25 mouse cellular contexts compared by ENCODE assay signal in the genomic region with DNA sequence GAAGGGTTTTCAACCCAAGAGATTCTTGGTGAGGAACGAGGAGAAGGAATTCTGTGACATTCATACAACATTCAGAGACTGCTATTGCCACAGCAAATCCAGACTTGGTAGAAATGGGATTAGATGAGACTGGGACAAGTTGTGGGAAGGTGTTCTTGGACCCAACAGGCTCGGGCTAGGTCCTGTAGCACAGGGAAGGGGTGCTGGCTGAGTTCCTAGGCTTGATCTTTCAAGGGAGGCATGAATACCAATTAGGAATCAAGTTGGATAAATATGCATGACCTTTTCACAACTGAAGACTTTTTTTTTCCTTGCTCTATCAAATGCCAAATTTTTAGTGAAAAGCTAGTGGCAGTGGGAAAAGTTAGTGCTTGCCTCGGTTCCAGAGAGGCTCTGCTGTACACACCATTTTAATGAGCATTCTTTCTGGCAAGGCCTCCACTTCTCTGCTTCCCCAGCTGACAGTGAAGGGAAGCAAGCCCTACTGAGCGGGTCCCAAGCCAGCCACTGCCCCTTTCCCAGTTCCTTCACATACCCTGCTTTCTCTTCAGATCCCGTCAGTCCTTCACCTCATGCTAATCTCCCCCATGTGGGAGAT. TPM values are rescaled to one million over a fixed set of nuclear protein-coding genes. Genes with fewer than 3 reads are reported as not detected.
DNase-seq lines count a peak whose midpoint lies in the region; ATAC-seq and TF ChIP-seq lines count a peak whose summit lies in the region.
"Had no signal": no experiment of that assay in that cellular context is flagged by ENCODE, and none has a peak within 500 bp of the region (broad histone marks: within the 10 kb centered on the region; RNA-seq: fewer than 3 reads in every experiment).

No protein-coding gene starts in this region.

- TF ChIP-seq CTCF in gastrocnemius, adult 2 months (IDR thresholded peaks at IDR 0.05) = no peak

- H3K4me1 ChIP-seq in neural tube, embryonic 15.5 days = no peaks in the 10 kb centered on the region
- H3K4me1 ChIP-seq: embryonic facial prominence, embryonic 15.5 days; limb, embryonic 15.5 days; liver, embryonic 15.5 days; lung, embryonic 15.5 days; neural tube, embryonic 13.5 days; stomach, embryonic 15.5 days had no signal

- peak; percentile 47; the same call in 1 of the 2 replicates for ATAC-seq in neural tube, embryonic 15.5 days (ENCODE audit: low FRiP score)
- ATAC-seq: activated CD4-positive, CD25-positive, alpha-beta regulatory T cell, adult 4 months; inflammation-experienced regulatory T-cells, adult 6 months had no signal

- no peak overlapping the region for H3K9ac ChIP-seq in neural tube, embryonic 15.5 days (replicated peaks)
- H3K9ac ChIP-seq: embryonic facial prominence, embryonic 15.5 days; limb, embryonic 15.5 days; liver, embryonic 15.5 days; lung, embryonic 15.5 days; neural tube, embryonic 13.5 days; stomach, embryonic 15.5 days had no signal

- 72% methylated on average over 5 of the region's 5 CpGs for WGBS in neural tube, embryonic 15.5 days

- DNase-seq in cerebellum, adult 9-11 months = peak; percentile 26
- no peak for DNase-seq in cerebellum, postnatal 36 days
- DNase-seq in gastrocnemius, adult 2 months = no peak
- DNase-seq in gastrocnemius, postnatal 36 days = no peak
- DNase-seq in layer of hippocampus, adult 9-11 months = peak; percentile 33
- DNase-seq in layer of hippocampus, adult 9-10 months (ENCODE audit: low spot score) = no peak
- DNase-seq in neural tube, embryonic 10.5 days (ENCODE audit: extremely low spot score, low spot score) = no peak
- DNase-seq: adrenal gland, adult 8-10 months; cerebellum, adult 8-10 months; heart, postnatal 4 days; kidney, adult 2 months; left cerebral cortex, postnatal 4 days; lung, postnatal 4 days; thymus, adult 18-20 months; thymus, postnatal 36 days had no signal

- no peaks in the 10 kb centered on the region for H3K27me3 ChIP-seq in neural tube, embryonic 15.5 days (replicated peaks)
- H3K27me3 ChIP-seq: embryonic facial prominence, embryonic 15.5 days; limb, embryonic 15.5 days; liver, embryonic 15.5 days; lung, embryonic 15.5 days; neural tube, embryonic 13.5 days; stomach, embryonic 15.5 days had no signal

- no peak overlapping the region for H3K4me3 ChIP-seq in gastrocnemius, adult 2 months
- H3K4me3 ChIP-seq in neural tube, embryonic 15.5 days (replicated peaks) = no peak overlapping the region
- H3K4me3 ChIP-seq: embryonic facial prominence, embryonic 15.5 days; limb, embryonic 15.5 days; liver, embryonic 15.5 days; lung, embryonic 15.5 days; neural tube, embryonic 13.5 days; stomach, embryonic 15.5 days had no signal

- intact Hi-C loops in gastrocnemius, adult 2 months (cut with DNase I) = no loop called here
- intact Hi-C loops in gastrocnemius, postnatal 36 days (cut with DNase I) = no loop called here

- H3K9me3 ChIP-seq in neural tube, embryonic 15.5 days (replicated peaks) = no peaks in the 10 kb centered on the region
- H3K9me3 ChIP-seq: embryonic facial prominence, embryonic 15.5 days; limb, embryonic 15.5 days; liver, embryonic 15.5 days; lung, embryonic 15.5 days; neural tube, embryonic 13.5 days; stomach, embryonic 15.5 days had no signal

- peak overlapping the region; percentile 28 for H3K27ac ChIP-seq in gastrocnemius, adult 2 months
- H3K27ac ChIP-seq in neural tube, embryonic 15.5 days (replicated peaks) = 0 out of 2 replicates have a peak overlapping the region, but pooled peaks have one; percentile 37
- H3K27ac ChIP-seq: embryonic facial prominence, embryonic 15.5 days; kidney, postnatal 0 days; limb, embryonic 15.5 days; liver, embryonic 15.5 days; lung, embryonic 15.5 days; neural tube, embryonic 13.5 days; stomach, embryonic 15.5 days had no signal

- no peak overlapping the region for H3K4me2 ChIP-seq in neural tube, embryonic 15.5 days
- H3K4me2 ChIP-seq: embryonic facial prominence, embryonic 15.5 days; limb, embryonic 15.5 days; liver, embryonic 15.5 days; lung, embryonic 15.5 days; neural tube, embryonic 13.5 days; stomach, embryonic 15.5 days had no signal

- peaks cover 60% of the 10 kb centered on the region for H3K36me3 ChIP-seq in neural tube, embryonic 15.5 days

RNA-seq across cellular contexts. Expression of gene Alpk3, which starts 14.3 kb away (rescaled TPM):
- total RNA-seq in gastrocnemius, adult 2 months (2021) = 100 to 1,000 TPM; 238 to 380 TPM
- 100 to 1,000 TPM; 201 to 258 TPM for total RNA-seq in gastrocnemius, postnatal 36 days (2021)
- polyA plus RNA-seq in neural tube, embryonic 15.5 days (2015; fragmentation: Nextera tagmentation; extraction: Ambion mirVana) = 0.47 and 0.49 TPM in 2 replicates

RNA-seq across cellular contexts. Expression of gene Zfp592, which starts 49.6 kb away (rescaled TPM):
- 10 to 100 TPM; 11.6 to 20.1 TPM for total RNA-seq in gastrocnemius, adult 2 months (2021)
- total RNA-seq in gastrocnemius, postnatal 36 days (2021) = 10 to 100 TPM; 10.3 to 11.4 TPM
- 9.9 and 10.0 TPM in 2 replicates for polyA plus RNA-seq in neural tube, embryonic 15.5 days (2015; fragmentation: Nextera tagmentation; extraction: Ambion mirVana)

Comparison
In these comparisons a context has a peak if more than half of its experiments do, and no peak if none do; other contexts are left out.
1. DNase-seq: peak in cerebellum, adult 9-11 months (single experiment) and layer of hippocampus, adult 9-11 months (single experiment); none in cerebellum, postnatal 36 days (0 of 2), gastrocnemius, adult 2 months (single experiment), gastrocnemius, postnatal 36 days (0 of 2), layer of hippocampus, adult 9-10 months (single experiment) and neural tube, embryonic 10.5 days (single experiment).